Mouse (Mus musculus) liver, postnatal 0 days (tissue): Measurements from ENCODE around the gene Ramac. TPM values are rescaled to one million over a fixed set of nuclear protein-coding genes. Genes with fewer than 3 reads are reported as not detected.
A peak's percentile ranks its signal among the peaks of the same experiment; 100 is the strongest.

Experiments used
- ATAC-seq: fragments of 200-750 bp; cut with Nextera tagmentation; 2 replicates; pipeline ENCODE4 v1.8.0; 2017; ENCODE audit warnings: mild to moderate bottlenecking, moderate library complexity
- DNase-seq: peaks from one replicate; pipeline ENCODE4 v3.0.0-alpha.2; 2016
- H3K27ac ChIP-seq: fragments of 300-500 bp; sonication (generic); 2 replicates; pipeline ENCODE4 v1.5.1; 2014; ENCODE audit warnings: antibody characterized with exemption, moderate library complexity, mild to moderate bottlenecking, low read depth
- H3K27me3 ChIP-seq: fragments of 300-500 bp; sonication (generic); 2 replicates; pipeline ENCODE4 v1.6.1; 2014; ENCODE audit warnings: low read length, control low read depth, mixed read lengths; ENCODE audit not compliant: insufficient read depth
- H3K36me3 ChIP-seq: fragments of 300-500 bp; sonication (generic); replicated peaks from 2 replicates; pipeline ENCODE4 v1.6.1; 2014; ENCODE audit warnings: mild to moderate bottlenecking, control low read depth, low read length, moderate library complexity, mixed read lengths; ENCODE audit not compliant: insufficient read depth
- H3K4me1 ChIP-seq: fragments of 300-500 bp; sonication (generic); 2 replicates; pipeline ENCODE4 v1.6.1; 2014; ENCODE audit warnings: antibody characterized with exemption, mild to moderate bottlenecking, control low read depth; ENCODE audit not compliant: insufficient read depth
- H3K4me2 ChIP-seq: fragments of 300-500 bp; sonication (generic); 2 replicates; pipeline ENCODE4 v1.6.1; 2014; ENCODE audit warnings: low read depth, mild to moderate bottlenecking, low read length, moderate library complexity, mixed read lengths
- H3K4me3 ChIP-seq: fragments of 300-500 bp; sonication (generic); 2 replicates; pipeline ENCODE4 v1.5.1; 2014; ENCODE audit warnings: low read depth, low read length
- H3K9ac ChIP-seq: fragments of 300-500 bp; sonication (generic); replicated peaks from 2 replicates; pipeline ENCODE4 v1.6.1; 2014; ENCODE audit warnings: mild to moderate bottlenecking, moderate library complexity
- H3K9me3 ChIP-seq: fragments of 300-500 bp; sonication (generic); 2 replicates; pipeline ENCODE4 v1.6.1; 2016; ENCODE audit warnings: mild to moderate bottlenecking, control low read depth, low read length, mixed read lengths
- CTCF ChIP-seq: sonication (generic); IDR thresholded peaks from 2 replicates; pipeline ENCODE4 v1.5.1; 2016; ENCODE audit warnings: antibody characterized with exemption, low read depth
- EP300 ChIP-seq: IDR thresholded peaks from 2 replicates; pipeline ENCODE4 v1.6.1; 2016; ENCODE audit warnings: antibody characterized with exemption, low read depth, mild to moderate bottlenecking
- WGBS: fragments of 180-500 bp; shearing (Covaris S2); extraction: QIAGEN DNeasy Blood & Tissue Kit; methylation state at CpG from one replicate; pipeline ENCODE4 v1.1.7; 2014; ENCODE audit not compliant: insufficient replicate concordance; 5-methylcytosine and 5-hydroxymethylcytosine counted together
- polyA plus RNA-seq: library from polyadenylated mRNA; unstranded; fragments of >200 nt; fragmentation: Nextera tagmentation; extraction: Ambion mirVana; gene quantifications from 2 replicates; pipeline ENCODE4 v1.2.1, GENCODE M21; 2015

The Ramac gene
- polyA plus RNA-seq, 1 experiment from 2014 or later = 72.1 TPM

- Histone ChIP-seq H3K4me1 (0 out of 2 replicates have a peak, but pooled peaks cover 4% of the 10 kb centered on the region), H3K27me3 (no peaks in the 10 kb centered on the region), H3K9me3 (no peaks in the 10 kb centered on the region), H3K4me2 (peak overlapping the region; percentile 24; the same call in 1 of the 2 replicates), H3K27ac (no peak overlapping the region), H3K36me3 (no peaks in the 10 kb centered on the region), H3K9ac (no peak overlapping the region), H3K4me3 (no peak overlapping the region)
- DNase-seq (no peak), ATAC-seq (0 out of 2 replicates have a peak, but pooled peaks have one; percentile 38)
- TF ChIP-seq CTCF (no peak), EP300 (no peak)
- WGBS = 36% methylated on average over 18 of the region's 18 CpGs
Observed at GRCm38 (mm10) chr7:81725986-81726727, 36.6 kb upstream of the Ramac start.

- no peak for DNase-seq
Observed at GRCm38 (mm10) chr7:81726728-81727005, 36.1 kb upstream of the Ramac start.

GRCm38 (mm10) chr7:81727716-81728115 lies 35.0 kb upstream of the Ramac start:
- Histone ChIP-seq H3K4me1 (0 out of 2 replicates have a peak, but pooled peaks cover 4% of the 10 kb centered on the region), H3K27ac (no peak overlapping the region), H3K4me3 (no peak overlapping the region), H3K27me3 (no peaks in the 10 kb centered on the region), H3K9me3 (no peaks in the 10 kb centered on the region), H3K9ac (no peak overlapping the region), H3K4me2 (no peak overlapping the region), H3K36me3 (no peaks in the 10 kb centered on the region)
- DNase-seq (no peak), ATAC-seq (no peak)
- WGBS = 68% methylated on average over 9 of the region's 9 CpGs
- TF ChIP-seq EP300 (no peak), CTCF (no peak)

More at GRCm38 (mm10) chr7:81726728-81727005, 36.1 kb upstream of the Ramac start:
- no peak overlapping the region for H3K9ac ChIP-seq
- no peak for TF ChIP-seq EP300
- TF ChIP-seq CTCF = no peak
- H3K27ac ChIP-seq = no peak overlapping the region
- H3K4me2 ChIP-seq = no peak overlapping the region
- no peak overlapping the region for H3K4me3 ChIP-seq
- H3K27me3 ChIP-seq = no peaks in the 10 kb centered on the region
- H3K9me3 ChIP-seq = no peaks in the 10 kb centered on the region
- ATAC-seq = no peak
- WGBS = 76% methylated on average over 2 of the region's 2 CpGs
- 0 out of 2 replicates have a peak, but pooled peaks cover 4% of the 10 kb centered on the region for H3K4me1 ChIP-seq
- H3K36me3 ChIP-seq = no peaks in the 10 kb centered on the region

GRCm38 (mm10) chr7:81729787-81730186 lies 32.9 kb upstream of the Ramac start:
- H3K4me2 ChIP-seq = peak overlapping the region; percentile 38
- DNase-seq (no peak), ATAC-seq (no peak)
- no peaks in the 10 kb centered on the region for H3K36me3 ChIP-seq
- TF ChIP-seq CTCF (no peak), EP300 (no peak)
- H3K4me1 ChIP-seq = 0 out of 2 replicates have a peak, but pooled peaks cover 4% of the 10 kb centered on the region
- no peak overlapping the region for H3K27ac ChIP-seq
- H3K9me3 ChIP-seq = no peaks in the 10 kb centered on the region
- no peak overlapping the region for H3K4me3 ChIP-seq
- H3K27me3 ChIP-seq = no peaks in the 10 kb centered on the region
- no peak overlapping the region for H3K9ac ChIP-seq
- 61% methylated on average over 9 of the region's 9 CpGs for WGBS

GRCm38 (mm10) chr7:81731181-81731651 lies 31.5 kb upstream of the Ramac start:
- DNase-seq = no peak
- H3K27me3 ChIP-seq = no peaks in the 10 kb centered on the region
- H3K9me3 ChIP-seq = no peaks in the 10 kb centered on the region
- 75% methylated on average over 6 of the region's 6 CpGs for WGBS
- 0 out of 2 replicates have a peak, but pooled peaks cover under 1% of the 10 kb centered on the region for H3K4me1 ChIP-seq
- H3K4me2 ChIP-seq = no peak overlapping the region
- TF ChIP-seq EP300 (no peak), CTCF (no peak)
- H3K4me3 ChIP-seq = no peak overlapping the region
- no peak for ATAC-seq
- H3K36me3 ChIP-seq = no peaks in the 10 kb centered on the region
- H3K9ac ChIP-seq = no peak overlapping the region
- no peak overlapping the region for H3K27ac ChIP-seq

GRCm38 (mm10) chr7:81732183-81733089 lies 30.3 kb upstream of the Ramac start:
- WGBS = 61% methylated on average over 12 of the region's 12 CpGs
- TF ChIP-seq CTCF = no peak
- TF ChIP-seq EP300 = no peak
- no peaks in the 10 kb centered on the region for H3K36me3 ChIP-seq
- no peak overlapping the region for H3K4me2 ChIP-seq
- H3K9me3 ChIP-seq = no peaks in the 10 kb centered on the region
- H3K27me3 ChIP-seq = no peaks in the 10 kb centered on the region
- DNase-seq = no peak
- H3K4me1 ChIP-seq = no peaks in the 10 kb centered on the region
- H3K27ac ChIP-seq = no peak overlapping the region
- no peak overlapping the region for H3K9ac ChIP-seq
- ATAC-seq = no peak
- no peak overlapping the region for H3K4me3 ChIP-seq
